Mouse (Mus musculus) hindbrain, embryonic 16.5 days (tissue): ENCODE data around the gene Cib4. TPM values are rescaled to one million over a fixed set of nuclear protein-coding genes. Genes with fewer than 3 reads are reported as not detected.

Experiments
- ATAC-seq: fragments of 200-750 bp; cut with Nextera tagmentation; 2 replicates; pipeline ENCODE4 v1.8.0; 2017; ENCODE audit warnings: moderate TSS enrichment, moderate library complexity
- H3K27ac ChIP-seq: fragments of 300-500 bp; sonication (generic); 2 replicates; pipeline ENCODE4 v1.5.1; 2014; ENCODE audit warnings: low read depth, mild to moderate bottlenecking, control low read depth, low read length, moderate library complexity
- H3K27me3 ChIP-seq: fragments of 300-500 bp; sonication (generic); replicated peaks from 2 replicates; pipeline ENCODE4 v1.6.1; 2014; ENCODE audit warnings: low read length; ENCODE audit not compliant: control insufficient read depth, insufficient read depth
- H3K36me3 ChIP-seq: fragments of 300-500 bp; sonication (generic); 2 replicates; pipeline ENCODE4 v1.6.1; 2014; ENCODE audit warnings: mild to moderate bottlenecking, low read length, moderate library complexity, mixed read lengths; ENCODE audit not compliant: control insufficient read depth, insufficient read depth
- H3K4me1 ChIP-seq: fragments of 300-500 bp; sonication (generic); 2 replicates; pipeline ENCODE4 v1.6.1; 2014; ENCODE audit warnings: low read depth, low read length; ENCODE audit not compliant: control insufficient read depth, insufficient read depth
- H3K4me2 ChIP-seq: fragments of 300-500 bp; sonication (generic); 2 replicates; pipeline ENCODE4 v1.6.1; 2014; ENCODE audit warnings: mild to moderate bottlenecking, low read length, control low read depth, moderate library complexity
- H3K4me3 ChIP-seq: fragments of 300-500 bp; sonication (generic); 2 replicates; pipeline ENCODE4 v1.5.1; 2014; ENCODE audit warnings: mild to moderate bottlenecking, low read length, control low read depth, moderate library complexity
- H3K9ac ChIP-seq: fragments of 300-500 bp; sonication (generic); 2 replicates; pipeline ENCODE4 v1.6.1; 2014; ENCODE audit warnings: low read depth, mild to moderate bottlenecking, control low read depth, low read length, moderate library complexity
- H3K9me3 ChIP-seq: fragments of 300-500 bp; sonication (generic); 2 replicates; pipeline ENCODE4 v1.6.1; 2014; ENCODE audit warnings: mild to moderate bottlenecking, low read length, moderate library complexity; ENCODE audit not compliant: control insufficient read depth
- WGBS: fragments of 180-500 bp; shearing (Covaris S2); extraction: QIAGEN DNeasy Blood & Tissue Kit; methylation state at CpG from one replicate; pipeline ENCODE4 v1.1.7; 2014; 5-methylcytosine and 5-hydroxymethylcytosine counted together
- polyA plus RNA-seq: library from polyadenylated mRNA; unstranded; fragments of >200 nt; fragmentation: Nextera tagmentation; extraction: Ambion mirVana; gene quantifications from 2 replicates; pipeline ENCODE4 v1.2.1, GENCODE M21; 2015

The Cib4 gene
- polyA plus RNA-seq, 1 experiment from 2014 or later, result not detected

DNA sequence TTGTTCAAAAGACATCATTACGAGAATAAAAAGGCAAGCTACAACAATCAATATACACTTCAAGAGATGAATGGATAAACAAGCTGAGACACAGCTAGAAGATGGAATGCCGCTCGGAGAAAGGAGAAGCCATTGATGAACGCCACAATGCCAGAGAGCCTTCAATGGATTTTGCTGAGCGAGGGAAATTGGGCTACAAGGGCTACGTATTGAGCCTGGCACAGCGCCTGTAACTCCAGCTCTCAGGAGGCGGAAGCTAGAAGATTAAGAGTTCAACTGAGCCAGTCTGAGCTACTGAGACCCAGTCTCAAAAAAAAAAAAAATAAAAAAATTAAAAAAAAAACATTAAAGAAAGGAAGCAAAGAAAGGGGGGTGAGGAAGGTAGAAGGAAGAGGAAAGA is 32.5 kb downstream of the Cib4 start:
- Histone ChIP-seq H3K27me3 (no peaks in the 10 kb centered on the region), H3K9ac (no peak overlapping the region), H3K27ac (no peak overlapping the region), H3K4me2 (no peak overlapping the region), H3K4me3 (no peak overlapping the region), H3K4me1 (no peaks in the 10 kb centered on the region), H3K9me3 (no peaks in the 10 kb centered on the region), H3K36me3 (no peaks in the 10 kb centered on the region)
- 47% methylated on average over 8 of the region's 8 CpGs for WGBS
- ATAC-seq, result no peak

DNA sequence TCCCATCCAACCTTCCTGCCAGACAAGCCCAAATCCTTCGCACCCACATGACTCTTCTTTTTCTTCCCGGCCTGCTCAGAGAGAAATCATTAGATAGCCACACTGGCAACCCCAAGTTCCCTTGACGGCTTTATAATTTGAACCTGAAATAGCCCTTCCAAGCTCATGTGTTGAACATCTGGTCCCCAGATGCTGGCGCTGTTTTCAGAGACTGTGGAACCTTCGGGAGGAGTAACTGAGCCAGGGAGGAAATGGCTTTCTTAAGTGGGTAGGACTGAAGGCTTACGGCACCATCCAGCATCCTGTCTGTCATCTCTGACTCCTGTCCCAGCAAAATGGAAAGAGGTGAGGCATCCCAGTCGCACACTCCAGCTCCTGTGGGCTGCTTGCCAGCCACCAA is 48.3 kb downstream of the Cib4 start:
- H3K4me1 ChIP-seq, result no peaks in the 10 kb centered on the region
- H3K4me3 ChIP-seq, result no peak overlapping the region
- no peaks in the 10 kb centered on the region for H3K36me3 ChIP-seq
- no peak overlapping the region for H3K4me2 ChIP-seq
- H3K27me3 ChIP-seq, result no peaks in the 10 kb centered on the region
- H3K27ac ChIP-seq, result no peak overlapping the region
- WGBS, result 76% methylated on average over 7 of the region's 7 CpGs
- no peaks in the 10 kb centered on the region for H3K9me3 ChIP-seq
- H3K9ac ChIP-seq, result no peak overlapping the region
- no peak for ATAC-seq

DNA sequence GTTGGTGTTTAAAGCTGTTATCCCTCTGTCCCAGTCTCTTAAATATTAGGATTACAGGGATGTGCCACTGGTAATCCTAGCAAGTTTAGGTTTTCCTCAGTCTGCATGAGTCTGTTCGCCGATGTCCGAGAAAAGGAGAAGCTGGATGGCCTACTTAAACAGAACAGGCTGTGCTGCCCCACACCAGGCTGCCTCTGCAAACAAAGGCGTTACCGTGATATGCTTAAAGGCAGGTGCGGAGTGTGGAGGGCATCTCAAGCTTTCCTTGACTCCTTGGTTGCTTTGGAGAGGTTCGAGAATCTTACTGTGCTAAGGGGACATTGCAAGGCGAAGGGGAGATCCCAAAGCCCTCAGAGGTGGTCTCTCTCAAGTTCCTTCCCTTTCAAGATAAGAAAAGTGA is 48.8 kb downstream of the Cib4 start:
- H3K4me1 ChIP-seq, result no peaks in the 10 kb centered on the region
- no peaks in the 10 kb centered on the region for H3K27me3 ChIP-seq
- no peaks in the 10 kb centered on the region for H3K36me3 ChIP-seq
- 91% methylated on average over 8 of the region's 8 CpGs for WGBS
- H3K9ac ChIP-seq, result no peak overlapping the region
- no peak overlapping the region for H3K4me3 ChIP-seq
- no peak overlapping the region for H3K4me2 ChIP-seq
- ATAC-seq, result no peak
- no peaks in the 10 kb centered on the region for H3K9me3 ChIP-seq
- H3K27ac ChIP-seq, result no peak overlapping the region

DNA sequence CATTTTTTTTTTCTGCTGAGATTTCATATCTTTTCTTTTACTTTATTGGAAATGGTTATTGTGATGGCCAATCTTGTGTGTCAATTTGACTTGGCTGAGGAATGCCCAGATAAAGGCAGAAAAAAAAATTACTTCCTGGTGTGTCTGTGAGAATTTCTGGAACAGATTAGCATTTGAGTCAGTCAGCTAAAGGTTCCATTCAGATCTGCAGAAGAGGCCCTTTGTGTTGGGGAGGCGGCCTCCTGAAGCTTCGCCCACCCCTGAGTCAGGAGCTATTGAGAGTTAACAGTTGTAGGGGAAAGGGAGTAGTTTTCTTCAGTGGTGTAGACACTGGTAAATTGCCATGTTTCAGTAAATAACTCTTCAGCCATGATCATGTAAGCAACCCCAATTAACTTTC is 50.3 kb downstream of the Cib4 start:
- H3K9ac ChIP-seq, result no peak overlapping the region
- H3K36me3 ChIP-seq, result no peaks in the 10 kb centered on the region

DNA sequence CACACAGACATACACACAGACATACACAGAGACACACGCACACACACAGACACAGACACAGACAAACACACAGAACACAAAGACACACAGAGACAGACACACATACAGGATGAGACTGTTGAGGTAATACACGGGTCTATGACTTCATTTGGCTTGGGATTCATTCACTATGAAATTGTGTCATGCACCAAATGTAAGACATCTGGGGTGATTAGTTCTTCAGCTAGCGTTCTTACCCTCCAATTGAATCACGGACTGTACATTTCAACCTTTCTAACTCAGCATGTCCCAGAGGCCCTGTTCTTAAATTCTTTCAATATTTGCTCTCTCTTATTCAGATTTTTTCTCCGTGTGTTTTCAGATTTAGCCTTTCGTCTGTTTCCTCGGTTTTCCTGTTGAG is 51.0 kb downstream of the Cib4 start:
- Histone ChIP-seq H3K9me3 (no peaks in the 10 kb centered on the region), H3K4me2 (no peak overlapping the region), H3K27me3 (no peaks in the 10 kb centered on the region), H3K36me3 (no peaks in the 10 kb centered on the region), H3K27ac (no peak overlapping the region), H3K9ac (no peak overlapping the region), H3K4me1 (no peaks in the 10 kb centered on the region), H3K4me3 (no peak overlapping the region)
- WGBS, result 85% methylated on average over 7 of the region's 7 CpGs
- ATAC-seq, result no peak

More for the DNA sequence above, 50.3 kb downstream of the Cib4 start:
- no peak for ATAC-seq
- no peaks in the 10 kb centered on the region for H3K4me1 ChIP-seq
- H3K9me3 ChIP-seq, result no peaks in the 10 kb centered on the region
- no peak overlapping the region for H3K4me3 ChIP-seq
- no peak overlapping the region for H3K4me2 ChIP-seq
- H3K27me3 ChIP-seq, result no peaks in the 10 kb centered on the region
- WGBS, result 45% methylated on average over 2 of the region's 2 CpGs
- H3K27ac ChIP-seq, result no peak overlapping the region

DNA sequence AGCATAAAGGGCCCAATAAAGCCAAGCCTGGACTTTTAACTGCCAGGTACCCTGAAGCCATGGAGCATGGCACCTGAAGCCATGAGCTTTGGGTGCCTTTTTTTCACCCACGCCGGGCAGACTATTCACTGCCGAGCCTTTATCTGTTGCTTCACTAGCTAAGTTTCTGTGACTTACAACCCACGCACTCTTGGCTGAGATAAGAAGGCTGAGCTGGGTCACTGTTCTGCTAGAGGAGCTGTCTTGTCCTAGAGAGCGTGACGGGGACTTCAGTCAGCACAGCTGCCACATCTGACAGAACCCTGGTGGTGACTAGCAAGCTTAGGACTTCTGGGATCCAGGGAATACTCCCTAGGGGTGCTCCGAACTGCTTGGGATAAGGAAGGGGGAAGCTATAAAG is 51.9 kb downstream of the Cib4 start:
- no peaks in the 10 kb centered on the region for H3K27me3 ChIP-seq
- no peak overlapping the region for H3K4me2 ChIP-seq
- no peak overlapping the region for H3K9ac ChIP-seq
- no peak overlapping the region for H3K27ac ChIP-seq
- no peaks in the 10 kb centered on the region for H3K4me1 ChIP-seq
- ATAC-seq, result no peak
- H3K9me3 ChIP-seq, result no peaks in the 10 kb centered on the region
- H3K36me3 ChIP-seq, result no peaks in the 10 kb centered on the region
- no peak overlapping the region for H3K4me3 ChIP-seq
- 76% methylated on average over 7 of the region's 7 CpGs for WGBS

DNA sequence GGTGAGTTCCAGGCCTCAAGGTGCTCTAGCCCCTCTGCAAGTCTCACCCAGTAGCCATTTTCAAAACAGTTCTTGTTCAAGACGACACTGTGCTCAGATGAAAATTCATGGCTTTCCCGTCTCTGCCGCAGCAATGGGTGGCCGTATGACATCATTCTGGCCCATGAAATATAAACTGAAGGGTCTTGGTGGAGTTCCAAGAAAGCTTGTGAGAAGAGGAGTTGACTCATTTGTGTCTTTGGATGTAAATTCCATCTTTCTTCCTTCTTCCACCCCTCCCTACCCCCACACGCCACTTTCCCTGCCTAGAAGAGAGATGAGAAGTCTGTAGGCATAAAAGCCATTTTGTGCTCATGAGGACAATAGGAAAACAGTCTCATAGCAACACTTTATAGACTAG is 54.8 kb downstream of the Cib4 start:
- ATAC-seq, result no peak

DNA sequence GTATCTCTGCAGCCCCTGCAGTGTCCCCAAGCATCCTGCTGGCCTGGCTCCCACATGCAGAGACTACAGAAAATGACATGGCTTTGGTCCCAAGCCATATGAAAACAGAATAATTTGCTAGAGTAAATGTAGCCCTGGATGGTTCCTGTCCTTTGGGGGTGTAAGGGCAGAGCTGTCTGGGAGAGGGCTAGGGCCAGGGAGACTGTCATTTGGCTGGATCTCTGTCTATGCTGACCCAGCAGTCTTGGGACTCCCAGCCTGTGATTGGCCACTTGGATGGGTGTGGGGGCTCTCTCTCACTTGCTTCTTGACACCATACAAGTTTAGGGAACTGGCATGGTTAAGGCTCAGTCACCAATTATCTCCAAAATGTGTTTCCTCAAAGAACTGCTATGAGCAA is 55.4 kb downstream of the Cib4 start:
- Histone ChIP-seq H3K9me3 (no peaks in the 10 kb centered on the region), H3K4me2 (no peak overlapping the region), H3K36me3 (no peaks in the 10 kb centered on the region), H3K4me3 (no peak overlapping the region), H3K4me1 (no peaks in the 10 kb centered on the region), H3K27ac (no peak overlapping the region), H3K27me3 (no peaks in the 10 kb centered on the region), H3K9ac (no peak overlapping the region)
- ATAC-seq, result no peak

More for the DNA sequence above, 54.8 kb downstream of the Cib4 start:
- H3K9ac ChIP-seq, result no peak overlapping the region
- H3K27ac ChIP-seq, result no peak overlapping the region
- WGBS, result 72% methylated on average over 5 of the region's 5 CpGs
- H3K4me1 ChIP-seq, result no peaks in the 10 kb centered on the region
- H3K4me3 ChIP-seq, result no peak overlapping the region
- no peaks in the 10 kb centered on the region for H3K27me3 ChIP-seq
- H3K36me3 ChIP-seq, result no peaks in the 10 kb centered on the region
- no peaks in the 10 kb centered on the region for H3K9me3 ChIP-seq
- H3K4me2 ChIP-seq, result no peak overlapping the region

DNA sequence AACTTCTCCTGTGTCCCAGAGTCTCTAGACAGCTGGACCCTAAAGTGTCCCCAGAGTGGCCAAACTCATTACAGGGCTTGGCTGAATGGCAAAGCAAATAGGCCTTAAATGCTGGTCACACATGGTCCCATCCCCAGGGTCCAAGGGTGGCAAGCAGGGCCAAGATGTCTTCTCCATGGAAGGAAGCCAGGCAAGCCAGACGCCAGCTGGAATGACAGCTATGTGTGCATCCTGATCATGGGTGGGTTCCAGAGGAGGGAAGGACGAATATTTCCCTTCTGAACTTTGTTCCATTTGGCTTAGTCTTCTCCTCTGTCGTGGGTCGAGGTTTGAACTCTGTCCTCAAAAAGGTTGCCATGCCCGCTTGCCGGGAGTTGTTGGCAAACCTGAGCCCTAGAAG is 60.5 kb downstream of the Cib4 start:
- no peaks in the 10 kb centered on the region for H3K27me3 ChIP-seq
- WGBS, result 85% methylated on average over 6 of the region's 6 CpGs
- H3K36me3 ChIP-seq, result no peaks in the 10 kb centered on the region
- no peak overlapping the region for H3K9ac ChIP-seq
- H3K4me1 ChIP-seq, result no peaks in the 10 kb centered on the region
- H3K4me2 ChIP-seq, result no peak overlapping the region
- no peak for ATAC-seq
- no peak overlapping the region for H3K27ac ChIP-seq
- no peaks in the 10 kb centered on the region for H3K9me3 ChIP-seq
- no peak overlapping the region for H3K4me3 ChIP-seq

DNA sequence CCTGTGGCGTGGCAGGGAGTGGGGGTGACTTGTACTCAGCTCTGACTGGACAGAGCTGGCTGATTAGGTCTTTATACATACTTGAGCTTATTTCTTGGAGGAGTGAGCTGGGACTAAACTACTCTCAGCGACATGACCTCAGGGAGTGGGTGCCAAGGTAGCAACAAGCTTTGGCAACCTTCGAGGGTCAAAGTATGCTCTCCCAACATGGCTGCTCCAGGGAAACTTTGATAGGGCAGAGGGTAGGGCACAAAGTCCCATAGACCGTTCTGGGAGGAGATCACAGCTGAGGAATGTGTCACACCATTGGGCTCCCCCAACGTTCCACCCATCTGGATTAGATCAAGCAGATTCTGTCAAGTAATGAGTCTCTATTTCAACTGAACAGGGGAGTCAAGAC is 61.0 kb downstream of the Cib4 start:
- H3K4me1 ChIP-seq, result no peaks in the 10 kb centered on the region
- no peak overlapping the region for H3K4me3 ChIP-seq
- WGBS, result 78% methylated on average over 5 of the region's 5 CpGs
- no peak overlapping the region for H3K27ac ChIP-seq
- H3K4me2 ChIP-seq, result no peak overlapping the region
- H3K36me3 ChIP-seq, result no peaks in the 10 kb centered on the region
- H3K9ac ChIP-seq, result no peak overlapping the region
- no peak for ATAC-seq
- no peaks in the 10 kb centered on the region for H3K9me3 ChIP-seq
- H3K27me3 ChIP-seq, result no peaks in the 10 kb centered on the region
